Mouse (Mus musculus): ENCODE data around the gene Mcu. TPM values are rescaled to one million over a fixed set of nuclear protein-coding genes. Genes with fewer than 3 reads are reported as not detected.
A peak's percentile ranks its signal among the peaks of the same experiment; 100 is the strongest.

The Mcu gene
- polyA plus RNA-seq, 1 experiment from 2014 or later: 10.2 TPM

DNA sequence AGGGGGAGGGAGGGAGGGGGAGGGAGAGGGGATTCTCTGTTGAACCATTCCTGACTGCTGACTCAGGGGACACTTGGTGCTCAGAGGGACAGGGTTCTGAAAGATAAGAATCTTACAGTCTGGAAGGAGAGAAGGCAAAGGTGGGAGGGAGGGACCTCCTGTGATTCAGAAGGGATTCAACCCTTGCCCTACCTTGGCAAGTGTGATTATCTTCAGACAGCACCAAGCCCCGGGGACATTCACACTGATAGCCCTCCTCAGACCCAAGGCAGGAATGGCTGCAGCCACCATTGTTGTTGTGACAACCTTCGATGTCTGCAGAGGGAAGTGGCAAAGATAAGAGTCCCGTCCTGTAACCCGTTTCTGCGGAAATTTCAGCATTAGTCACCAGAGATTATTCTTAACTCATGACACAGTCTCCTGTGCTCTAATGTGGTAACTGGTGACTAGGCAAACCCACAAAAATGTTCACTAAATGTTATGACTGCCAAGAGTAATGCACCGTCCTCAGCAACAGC lies 185.7 kb downstream of the Mcu start:
- no peak overlapping the region for H3K4me3 ChIP-seq (replicated peaks)
- peaks cover 5% of the 10 kb centered on the region; the same call in 1 of the 2 replicates for H3K4me1 ChIP-seq (replicated peaks)
- H3K36me3 ChIP-seq (replicated peaks): no peaks in the 10 kb centered on the region; the same call in 1 of the 2 replicates
- H3K27ac ChIP-seq (replicated peaks): no peak overlapping the region
- 5% methylated on average over 6 of the region's 6 CpGs for WGBS (ENCODE audit: insufficient replicate concordance)
- peak overlapping the region; percentile 18; the same call in 1 of the 2 replicates for H3K4me2 ChIP-seq
- no peak overlapping the region for H3K9ac ChIP-seq
- H3K27me3 ChIP-seq: no peaks in the 10 kb centered on the region
- no peaks in the 10 kb centered on the region for H3K9me3 ChIP-seq (replicated peaks)
- ATAC-seq (ENCODE audit: insufficient read depth): no peak

DNA sequence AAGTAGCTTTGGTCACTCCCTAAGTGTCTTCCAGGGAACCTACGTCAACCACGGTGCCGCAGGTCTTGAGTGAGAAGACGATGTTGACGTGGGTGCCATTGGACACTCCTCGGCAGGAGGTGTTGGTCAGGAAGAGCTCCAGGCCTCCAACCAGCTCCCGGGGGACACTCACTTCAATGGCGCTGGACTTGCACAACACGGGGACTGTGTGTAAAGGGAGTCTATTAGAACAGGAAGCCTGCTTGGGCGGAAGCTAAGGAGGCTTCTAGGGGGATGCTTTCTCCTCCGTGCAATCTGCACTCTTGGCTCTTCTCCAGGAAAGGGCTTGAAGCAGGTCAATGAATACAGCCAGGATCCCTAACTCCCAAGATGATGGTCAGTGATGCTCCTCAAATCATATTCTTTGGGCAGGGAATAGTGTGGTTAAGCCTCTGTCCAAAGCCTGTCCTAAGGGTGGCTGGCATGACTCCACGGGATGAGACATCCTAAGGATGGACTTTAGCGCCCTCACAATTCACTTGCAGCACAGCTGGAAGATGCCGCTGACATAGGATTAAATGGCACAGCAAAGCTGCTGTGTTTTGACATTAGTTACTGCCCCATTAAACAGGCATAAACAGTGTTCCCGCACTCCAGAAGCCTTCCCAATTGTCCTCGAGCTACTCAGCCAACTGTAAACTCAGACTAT lies 186.9 kb downstream of the Mcu start:
- peaks cover 5% of the 10 kb centered on the region; the same call in 1 of the 2 replicates for H3K4me1 ChIP-seq (replicated peaks)
- no peaks in the 10 kb centered on the region for H3K9me3 ChIP-seq (replicated peaks)
- no peak overlapping the region for H3K27ac ChIP-seq (replicated peaks)
- H3K36me3 ChIP-seq (replicated peaks): no peaks in the 10 kb centered on the region; the same call in 1 of the 2 replicates
- 59% methylated on average over 16 of the region's 16 CpGs for WGBS (ENCODE audit: insufficient replicate concordance)
- no peaks in the 10 kb centered on the region for H3K27me3 ChIP-seq
- no peak overlapping the region for H3K9ac ChIP-seq
- no peak overlapping the region for H3K4me2 ChIP-seq
- no peak overlapping the region for H3K4me3 ChIP-seq (replicated peaks)
- no peak for ATAC-seq (ENCODE audit: insufficient read depth)

DNA sequence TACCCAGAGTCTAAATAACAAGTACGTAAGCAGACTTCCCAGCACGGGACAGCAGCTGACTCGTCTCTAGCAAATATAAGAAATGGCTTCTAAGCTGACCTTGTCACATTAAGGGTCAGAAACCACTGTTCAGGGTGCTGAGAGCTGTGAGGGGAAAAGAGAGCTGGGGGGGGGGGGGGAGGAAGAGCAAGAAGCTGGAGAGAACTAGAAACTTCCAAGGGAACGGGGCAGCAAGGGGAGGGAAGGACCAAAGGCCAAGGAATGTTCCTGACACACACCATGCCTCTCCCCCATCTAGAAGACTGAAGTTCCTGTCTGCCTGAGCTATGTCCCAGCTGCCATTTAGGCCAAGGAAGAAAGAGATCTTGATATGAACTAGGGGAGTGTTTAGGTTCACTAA lies 190.1 kb downstream of the Mcu start:
- Histone ChIP-seq H3K4me1 (replicated peaks) (no peaks in the 10 kb centered on the region; the same call in 1 of the 2 replicates), H3K4me3 (replicated peaks) (no peak overlapping the region), H3K9ac (no peak overlapping the region), H3K4me2 (no peak overlapping the region), H3K9me3 (replicated peaks) (no peaks in the 10 kb centered on the region), H3K36me3 (replicated peaks) (peaks cover 5% of the 10 kb centered on the region), H3K27me3 (no peaks in the 10 kb centered on the region), H3K27ac (replicated peaks) (no peak overlapping the region)
- WGBS (ENCODE audit: insufficient replicate concordance): 72% methylated on average over 4 of the region's 4 CpGs
- no peak for ATAC-seq (ENCODE audit: insufficient read depth)

DNA sequence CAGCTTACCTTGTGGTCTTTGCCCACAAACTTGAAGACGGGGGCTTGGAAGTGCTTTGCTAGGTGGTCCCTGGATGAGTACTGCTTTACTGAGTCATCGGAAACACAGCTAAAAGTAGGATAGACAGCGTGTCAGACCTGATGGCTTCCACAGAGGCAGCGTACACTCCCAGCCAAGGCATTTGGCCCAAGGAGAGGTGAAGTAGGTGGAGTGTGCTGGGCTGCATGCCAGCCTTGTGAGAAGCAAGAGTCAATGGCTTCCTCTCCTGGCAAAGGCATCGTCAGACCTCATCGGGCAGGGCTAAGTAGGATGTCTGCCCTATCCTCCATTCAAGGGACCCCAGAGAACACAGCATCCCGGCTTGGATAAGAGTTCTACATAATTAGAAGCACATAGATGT lies 191.1 kb downstream of the Mcu start:
- Histone ChIP-seq H3K4me2 (no peak overlapping the region), H3K4me3 (replicated peaks) (no peak overlapping the region), H3K27ac (replicated peaks) (no peak overlapping the region), H3K9ac (no peak overlapping the region), H3K4me1 (replicated peaks) (no peaks in the 10 kb centered on the region), H3K27me3 (no peaks in the 10 kb centered on the region), H3K9me3 (replicated peaks) (no peaks in the 10 kb centered on the region), H3K36me3 (replicated peaks) (peaks cover 5% of the 10 kb centered on the region)
- WGBS (ENCODE audit: insufficient replicate concordance): 64% methylated on average over 7 of the region's 7 CpGs
- no peak for ATAC-seq (ENCODE audit: insufficient read depth)

DNA sequence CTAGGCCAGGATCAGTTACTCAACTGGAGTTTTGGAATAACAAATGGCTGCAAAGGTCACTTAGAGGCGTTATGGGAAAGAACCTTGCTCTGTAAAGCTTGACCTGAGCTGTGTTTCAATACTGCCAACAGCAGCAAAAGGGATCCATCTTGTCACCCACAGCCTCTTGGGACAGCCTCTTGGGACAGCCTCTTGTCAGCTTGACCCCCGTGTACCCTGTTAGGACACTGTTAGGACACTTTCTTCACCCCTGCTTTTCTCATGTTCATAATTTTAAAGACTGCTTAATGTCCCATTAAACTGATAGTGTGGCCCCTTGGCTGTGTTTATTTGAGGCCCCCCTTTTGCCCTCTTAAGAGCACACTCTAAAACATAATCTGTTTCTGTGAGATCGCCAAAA lies 192.0 kb downstream of the Mcu start:
- no peak for ATAC-seq (ENCODE audit: insufficient read depth)
- H3K9me3 ChIP-seq (replicated peaks): no peaks in the 10 kb centered on the region
- H3K27ac ChIP-seq (replicated peaks): no peak overlapping the region
- no peak overlapping the region for H3K9ac ChIP-seq
- no peak overlapping the region for H3K4me3 ChIP-seq (replicated peaks)
- H3K36me3 ChIP-seq (replicated peaks): peaks cover 5% of the 10 kb centered on the region
- H3K4me1 ChIP-seq (replicated peaks): no peaks in the 10 kb centered on the region
- H3K27me3 ChIP-seq: no peaks in the 10 kb centered on the region
- H3K4me2 ChIP-seq: no peak overlapping the region
- WGBS (ENCODE audit: insufficient replicate concordance): 59% methylated on average over 3 of the region's 3 CpGs

DNA sequence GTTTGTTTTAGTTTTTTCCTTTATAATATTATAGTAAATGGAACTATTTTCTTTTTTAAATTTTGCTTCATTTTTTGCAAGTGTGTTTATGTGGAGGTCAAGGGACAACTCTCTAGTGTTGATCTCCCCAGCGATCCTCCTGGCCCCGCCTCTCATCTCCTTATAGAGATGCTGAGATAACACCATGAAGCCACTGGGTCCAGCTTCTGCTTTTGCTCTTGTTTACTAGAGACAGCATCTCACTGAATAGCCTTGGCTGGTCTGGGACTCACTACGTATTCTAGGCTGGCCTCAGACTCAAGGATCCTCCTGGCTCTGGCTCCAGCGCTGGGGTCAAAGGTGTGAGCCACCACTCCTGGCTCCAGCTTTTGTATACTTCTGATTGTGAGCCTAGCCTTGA lies 197.0 kb downstream of the Mcu start:
- H3K36me3 ChIP-seq (replicated peaks): peaks cover 5% of the 10 kb centered on the region; the same call in 1 of the 2 replicates

DNA sequence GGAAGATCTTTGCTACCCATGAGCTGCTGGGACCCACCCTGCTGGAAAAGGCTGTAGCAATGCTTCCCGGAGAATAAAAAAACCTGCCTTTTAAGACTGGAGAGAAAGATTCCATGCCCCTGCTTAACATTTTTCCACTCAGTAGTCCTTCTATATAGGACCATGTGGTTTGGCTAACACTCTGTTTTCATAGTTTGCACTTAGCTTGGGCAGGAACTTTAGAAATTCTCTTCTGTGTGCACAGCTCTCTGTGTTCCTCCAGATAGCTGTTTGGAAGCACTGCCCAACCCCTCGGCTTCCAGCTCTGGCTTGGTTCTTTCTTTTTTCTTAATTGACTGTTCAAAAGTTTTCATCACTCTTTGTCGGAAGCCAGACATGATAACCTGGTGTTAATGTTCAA lies 199.9 kb downstream of the Mcu start:
- no peak for ATAC-seq (ENCODE audit: insufficient read depth)
- Histone ChIP-seq H3K36me3 (replicated peaks) (no peaks in the 10 kb centered on the region), H3K9me3 (replicated peaks) (no peaks in the 10 kb centered on the region), H3K27me3 (no peaks in the 10 kb centered on the region), H3K4me2 (no peak overlapping the region), H3K27ac (replicated peaks) (no peak overlapping the region), H3K9ac (no peak overlapping the region), H3K4me1 (replicated peaks) (no peaks in the 10 kb centered on the region), H3K4me3 (replicated peaks) (no peak overlapping the region)
- WGBS (ENCODE audit: insufficient replicate concordance): 63% methylated on average over 3 of the region's 3 CpGs

More for the DNA sequence above, 197.0 kb downstream of the Mcu start:
- Histone ChIP-seq H3K4me1 (replicated peaks) (no peaks in the 10 kb centered on the region), H3K9ac (no peak overlapping the region), H3K27ac (replicated peaks) (no peak overlapping the region), H3K4me2 (no peak overlapping the region), H3K9me3 (replicated peaks) (no peaks in the 10 kb centered on the region), H3K27me3 (no peaks in the 10 kb centered on the region), H3K4me3 (replicated peaks) (no peak overlapping the region)
- no peak for ATAC-seq (ENCODE audit: insufficient read depth)
- 44% methylated on average over 4 of the region's 4 CpGs for WGBS (ENCODE audit: insufficient replicate concordance)

DNA sequence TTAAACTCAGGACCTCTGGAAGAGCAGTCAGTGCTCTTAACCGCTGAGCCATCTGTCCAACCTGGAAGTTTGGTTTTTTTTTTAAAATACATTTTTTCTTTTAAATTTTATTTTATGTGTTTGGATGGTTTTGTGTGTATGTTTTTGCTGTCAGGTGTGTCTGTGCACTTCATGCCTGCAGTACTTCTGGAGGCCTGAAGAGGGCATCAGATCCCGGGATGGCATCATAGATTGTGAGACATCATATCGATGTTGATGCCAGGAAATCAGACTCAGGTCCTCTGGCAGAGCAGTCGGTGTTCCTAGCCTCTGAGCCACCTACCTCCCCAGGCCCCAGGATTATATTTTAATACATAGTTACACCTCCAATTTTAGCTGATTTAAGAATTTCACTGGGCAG lies 202.8 kb downstream of the Mcu start:
- no peaks in the 10 kb centered on the region for H3K9me3 ChIP-seq (replicated peaks)
- no peak for ATAC-seq (ENCODE audit: insufficient read depth)
- WGBS (ENCODE audit: insufficient replicate concordance): 74% methylated on average over 4 of the region's 4 CpGs

DNA sequence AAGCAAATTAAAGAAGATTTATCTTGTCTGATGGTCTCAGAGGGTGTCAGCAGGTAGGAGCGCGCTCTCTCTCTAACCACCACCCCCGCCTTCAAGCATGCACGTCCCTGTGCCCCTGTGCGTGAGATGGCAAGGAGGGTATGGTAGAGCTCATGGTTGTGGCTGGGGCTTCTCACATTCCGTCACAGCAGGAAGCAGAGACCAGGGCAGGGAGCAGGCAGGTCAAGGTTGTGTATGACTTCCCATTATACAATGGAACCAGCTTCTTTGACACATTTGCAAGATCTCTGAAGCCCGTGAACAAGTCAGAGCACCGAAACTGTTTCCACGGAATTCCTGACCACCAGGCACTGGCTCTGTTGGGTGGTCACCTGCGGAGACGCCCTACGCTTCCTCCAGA lies 206.2 kb downstream of the Mcu start:
- Histone ChIP-seq H3K27ac (replicated peaks) (no peak overlapping the region), H3K4me2 (no peak overlapping the region), H3K4me3 (replicated peaks) (no peak overlapping the region), H3K27me3 (no peaks in the 10 kb centered on the region; the same call in 1 of the 2 replicates), H3K9me3 (replicated peaks) (no peaks in the 10 kb centered on the region), H3K4me1 (replicated peaks) (no peaks in the 10 kb centered on the region), H3K36me3 (replicated peaks) (no peaks in the 10 kb centered on the region), H3K9ac (no peak overlapping the region)
- WGBS (ENCODE audit: insufficient replicate concordance): 65% methylated on average over 12 of the region's 12 CpGs
- ATAC-seq (ENCODE audit: insufficient read depth): no peak

More for the DNA sequence above, 202.8 kb downstream of the Mcu start:
- Histone ChIP-seq H3K4me1 (replicated peaks) (no peaks in the 10 kb centered on the region), H3K27ac (replicated peaks) (no peak overlapping the region), H3K4me2 (no peak overlapping the region), H3K27me3 (no peaks in the 10 kb centered on the region), H3K36me3 (replicated peaks) (no peaks in the 10 kb centered on the region), H3K4me3 (replicated peaks) (no peak overlapping the region), H3K9ac (no peak overlapping the region)

DNA sequence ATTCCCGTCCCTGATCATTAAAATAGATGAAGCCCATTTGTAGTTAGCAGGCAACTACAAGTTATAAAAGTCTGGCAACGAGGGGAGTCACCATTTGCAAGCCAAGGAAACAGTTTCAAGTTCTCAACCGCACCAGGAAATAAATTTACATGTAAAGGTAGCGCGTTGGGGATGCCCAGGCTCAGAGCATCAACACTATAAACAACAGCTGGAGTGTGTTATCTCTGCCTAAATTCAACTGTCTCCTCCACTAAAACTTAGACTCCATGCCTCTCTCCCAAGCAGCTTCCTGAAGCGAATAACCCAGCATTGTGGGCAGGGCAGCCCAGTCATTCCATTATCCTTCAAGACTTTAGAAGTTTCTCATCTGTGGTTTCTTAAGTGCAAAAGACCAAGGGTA lies 208.0 kb downstream of the Mcu start:
- H3K4me3 ChIP-seq (replicated peaks): no peak overlapping the region
- no peak overlapping the region for H3K9ac ChIP-seq
- H3K4me2 ChIP-seq: no peak overlapping the region
- 35% methylated on average over 6 of the region's 6 CpGs for WGBS (ENCODE audit: insufficient replicate concordance)
- ATAC-seq (ENCODE audit: insufficient read depth): no peak
- H3K27me3 ChIP-seq: no peaks in the 10 kb centered on the region; the same call in 1 of the 2 replicates
- no peak overlapping the region for H3K27ac ChIP-seq (replicated peaks)
- no peaks in the 10 kb centered on the region for H3K9me3 ChIP-seq (replicated peaks)
- H3K4me1 ChIP-seq (replicated peaks): no peaks in the 10 kb centered on the region
- no peaks in the 10 kb centered on the region for H3K36me3 ChIP-seq (replicated peaks)

DNA sequence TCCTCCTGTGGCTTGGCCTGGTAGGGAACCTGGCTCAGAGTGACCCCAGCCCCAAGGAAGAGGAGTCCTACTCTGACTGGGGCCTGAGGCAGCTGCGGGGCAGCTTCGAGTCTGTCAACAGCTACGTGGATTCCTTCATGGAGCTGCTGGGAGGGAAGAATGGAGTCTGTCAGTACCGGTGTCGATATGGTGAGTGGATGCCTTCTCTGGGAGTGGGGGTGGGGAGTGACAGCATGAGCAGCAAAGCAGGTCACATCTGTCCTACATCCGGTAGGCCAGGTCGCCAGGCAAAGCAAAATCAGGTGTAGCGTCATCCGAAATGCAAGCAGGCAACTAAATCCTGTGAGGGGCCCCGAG lies 212.7 kb downstream of the Mcu start:
- H3K4me3 ChIP-seq (replicated peaks): peak overlapping the region; percentile 47
- ATAC-seq (ENCODE audit: insufficient read depth): peak; percentile 72
- H3K4me2 ChIP-seq: peak overlapping the region; percentile 46; the same call in 1 of the 2 replicates
- H3K36me3 ChIP-seq (replicated peaks): no peaks in the 10 kb centered on the region
- H3K4me1 ChIP-seq (replicated peaks): no peaks in the 10 kb centered on the region
- H3K9ac ChIP-seq: no peak overlapping the region
- WGBS (ENCODE audit: insufficient replicate concordance): 55% methylated on average over 10 of the region's 10 CpGs
- H3K27ac ChIP-seq (replicated peaks): peak overlapping the region; percentile 66
- no peaks in the 10 kb centered on the region for H3K9me3 ChIP-seq (replicated peaks)
- no peaks in the 10 kb centered on the region; the same call in 1 of the 2 replicates for H3K27me3 ChIP-seq

Data from liver, embryonic 15.5 days (tissue).